ENCODE assay signal across 9 mouse cellular contexts in the genomic region with DNA sequence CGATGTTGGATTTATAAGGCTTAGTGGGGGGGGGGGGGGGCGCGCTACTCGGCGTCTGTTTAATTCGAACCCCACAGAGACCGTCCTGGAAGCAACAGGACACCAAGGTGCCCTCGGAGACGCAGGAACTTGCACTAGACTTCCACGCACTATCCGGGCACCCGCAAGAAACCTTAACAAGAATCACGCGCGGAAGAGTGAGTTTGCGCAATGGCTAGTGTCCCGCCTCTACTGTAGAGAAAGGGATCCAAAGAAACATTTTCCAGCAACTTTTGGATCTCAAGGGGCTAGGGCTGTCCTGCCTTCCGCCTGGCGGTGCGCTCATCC. TPM values are rescaled to one million over a fixed set of nuclear protein-coding genes. Genes with fewer than 3 reads are reported as not detected.
DNase-seq lines count a peak whose midpoint lies in the region; ATAC-seq and TF ChIP-seq lines count a peak whose summit lies in the region.
"Had no signal": no experiment of that assay in that cellular context is flagged by ENCODE, and none has a peak within 500 bp of the region (broad histone marks: within the 10 kb centered on the region; RNA-seq: fewer than 3 reads in every experiment).

No protein-coding gene starts in this region.

- no peak for TF ChIP-seq CTCF in gastrocnemius, adult 2 months (IDR thresholded peaks at IDR 0.05)
- no peak for TF ChIP-seq CTCF in testis, adult 2 months (IDR thresholded peaks at IDR 0.05; ENCODE audit: control insufficient read depth, insufficient read depth, insufficient replicate concordance, low read depth, low read length)

- H3K4me2 ChIP-seq in liver, embryonic 13.5 days = peak overlapping the region; percentile 78

- no peaks in the 10 kb centered on the region for H3K27me3 ChIP-seq in testis, adult 2 months (ENCODE audit: control insufficient read depth, insufficient read depth, low read length)
- peaks cover 39% of the 10 kb centered on the region for H3K27me3 ChIP-seq in liver, embryonic 13.5 days

- no peak for TF ChIP-seq POLR2A in testis, adult 2 months (IDR thresholded peaks at IDR 0.05; ENCODE audit: control insufficient read depth, low read depth, low read length)

- H3K36me3 ChIP-seq in testis, adult 2 months (ENCODE audit: control insufficient read depth, insufficient read depth, low read length) = no peaks in the 10 kb centered on the region
- H3K36me3 ChIP-seq in liver, embryonic 13.5 days = no peaks in the 10 kb centered on the region

- H3K9me3 ChIP-seq in liver, embryonic 13.5 days (replicated peaks) = no peaks in the 10 kb centered on the region

- peak overlapping the region; percentile 84 for H3K4me3 ChIP-seq in gastrocnemius, adult 2 months
- H3K4me3 ChIP-seq in testis, adult 2 months (ENCODE audit: control insufficient read depth, low read depth, low read length) = peak overlapping the region; percentile 77
- H3K4me3 ChIP-seq in liver, embryonic 13.5 days (replicated peaks) = peak overlapping the region; percentile 62

- no peak for ATAC-seq in liver, embryonic 13.5 days (ENCODE audit: low read depth)
- ATAC-seq in erythroid progenitor cell, adult 5-6 weeks (replicated peaks; ENCODE audit: low FRiP score, poor library complexity, severe bottlenecking) = no peak

- H3K9ac ChIP-seq in liver, embryonic 13.5 days = peak overlapping the region; percentile 62; the same call in 1 of the 2 replicates

- DNase-seq in gastrocnemius, adult 2 months = no peak
- no peak for DNase-seq in gastrocnemius, postnatal 4 days (ENCODE audit: low spot score in 2 of 2)
- DNase-seq in testis, postnatal 14 days (ENCODE audit: low spot score) = no peak
- no peak for DNase-seq in liver, embryonic 13.5 days
- DNase-seq in adrenal gland, postnatal 4 days (ENCODE audit: low spot score in 2 of 2) = no peak
- no peak for DNase-seq in spleen, adult 12 weeks (ENCODE audit: low spot score)
- DNase-seq: lung, postnatal 14 days had no signal

- H3K4me1 ChIP-seq in testis, adult 2 months (ENCODE audit: control insufficient read depth, insufficient read depth, low read length) = peaks cover 7% of the 10 kb centered on the region
- peaks cover 7% of the 10 kb centered on the region for H3K4me1 ChIP-seq in liver, embryonic 13.5 days (replicated peaks)

- peak overlapping the region; percentile 67 for H3K27ac ChIP-seq in gastrocnemius, adult 2 months
- no peak overlapping the region for H3K27ac ChIP-seq in testis, adult 2 months (ENCODE audit: control insufficient read depth, insufficient read depth, low read depth, low read length)
- H3K27ac ChIP-seq in liver, embryonic 13.5 days = no peak overlapping the region

- WGBS in liver, embryonic 13.5 days (ENCODE audit: insufficient replicate concordance) = 4% methylated on average over 20 of the region's 20 CpGs

- intact Hi-C loops in gastrocnemius, adult 2 months (cut with DNase I) = no loop called here

RNA-seq across cellular contexts. Expression of a gene that starts 40.5 kb away (rescaled TPM):
- 1 to 10 TPM; 4.9 to 9.8 TPM for total RNA-seq in gastrocnemius, adult 2 months (2021)
- total RNA-seq in gastrocnemius, postnatal 4 days (2021) = 10 to 100 TPM; 29.6 to 30.6 TPM
- polyA plus RNA-seq in testis, adult 2 months (2012; rRNA removed) = 4.8 and 6.6 TPM in 2 replicates
- 2.8 and 3.2 TPM in 2 replicates for polyA plus RNA-seq in liver, embryonic 13.5 days (2015; fragmentation: Nextera tagmentation; extraction: Ambion mirVana)
- 10 to 100 TPM; 67.7 to 81.2 TPM for total RNA-seq in adrenal gland, postnatal 4 days (2021)
- 6.1 and 6.3 TPM in 2 replicates for total RNA-seq in erythroid progenitor cell, adult 5-6 weeks (2015; ENCODE audit: low replicate concordance)
- total RNA-seq in erythroid progenitor cell, adult 5-6 weeks (2017; ENCODE audit: low replicate concordance) = 1.7 and 5.1 TPM in 2 replicates
